Mouse (Mus musculus): ENCODE measurements around the gene Ror1. TPM values are rescaled to one million over a fixed set of nuclear protein-coding genes. Genes with fewer than 3 reads are reported as not detected.

Ror1 gene
- total RNA-seq, 2 experiments from 2014 or later: 6.1 to 7.0 TPM

DNA sequence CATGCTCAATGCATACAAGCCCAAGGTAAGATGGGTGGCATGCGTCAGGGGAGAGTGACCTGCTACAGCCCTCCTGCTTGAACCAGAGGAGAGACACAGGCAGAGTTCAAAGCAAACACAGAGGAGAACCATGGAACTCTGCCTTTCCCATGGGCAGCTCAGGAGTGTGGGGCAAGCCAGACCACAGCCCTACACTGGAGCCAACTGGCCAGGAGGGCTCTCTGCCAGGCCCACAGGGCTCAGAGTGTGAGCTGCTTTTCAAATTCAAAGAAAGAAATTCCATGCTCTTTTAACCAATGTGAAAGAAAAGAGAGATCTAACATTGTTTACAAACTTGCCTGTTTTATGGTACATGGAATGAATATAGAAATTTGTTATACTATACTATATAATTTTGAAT, 330.5 kb downstream of the Ror1 start:
- Histone ChIP-seq H3K27ac (no peak overlapping the region), H3K4me3 (no peak overlapping the region)
- no peak for TF ChIP-seq CTCF (conservative IDR thresholded peaks at IDR 0.05)
- no peak for DNase-seq (ENCODE audit: low spot score in 2 of 2)

DNA sequence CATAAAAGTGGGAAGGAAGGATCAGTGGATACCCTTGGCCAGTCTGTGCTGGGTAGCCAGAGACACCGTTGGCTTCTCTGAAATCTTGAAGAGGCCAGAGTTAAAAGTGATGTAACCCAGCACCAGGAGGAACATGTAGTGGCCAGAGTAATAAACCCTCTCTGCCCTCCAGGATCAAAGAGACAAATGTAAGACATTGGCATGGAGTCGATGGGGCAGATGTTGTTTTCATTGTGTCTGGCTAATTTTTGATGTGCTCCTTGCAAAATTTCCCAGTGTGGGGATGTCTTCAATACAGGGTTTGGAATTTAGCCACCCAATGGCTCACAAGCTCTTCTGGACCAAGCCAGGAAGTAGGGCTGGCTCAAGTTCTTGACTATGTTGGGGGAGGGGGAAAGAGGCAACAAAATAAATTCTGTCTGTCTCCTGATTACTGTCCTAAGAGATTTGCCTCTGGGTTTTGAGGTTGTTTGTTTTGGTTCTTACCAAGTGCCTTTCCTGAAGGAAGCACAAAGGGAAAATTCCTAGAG, 333.8 kb downstream of the Ror1 start:
- no peak overlapping the region for H3K27ac ChIP-seq
- H3K4me3 ChIP-seq: no peak overlapping the region
- no peak for DNase-seq (ENCODE audit: low spot score in 2 of 2)
- TF ChIP-seq CTCF (conservative IDR thresholded peaks at IDR 0.05): no peak

DNA sequence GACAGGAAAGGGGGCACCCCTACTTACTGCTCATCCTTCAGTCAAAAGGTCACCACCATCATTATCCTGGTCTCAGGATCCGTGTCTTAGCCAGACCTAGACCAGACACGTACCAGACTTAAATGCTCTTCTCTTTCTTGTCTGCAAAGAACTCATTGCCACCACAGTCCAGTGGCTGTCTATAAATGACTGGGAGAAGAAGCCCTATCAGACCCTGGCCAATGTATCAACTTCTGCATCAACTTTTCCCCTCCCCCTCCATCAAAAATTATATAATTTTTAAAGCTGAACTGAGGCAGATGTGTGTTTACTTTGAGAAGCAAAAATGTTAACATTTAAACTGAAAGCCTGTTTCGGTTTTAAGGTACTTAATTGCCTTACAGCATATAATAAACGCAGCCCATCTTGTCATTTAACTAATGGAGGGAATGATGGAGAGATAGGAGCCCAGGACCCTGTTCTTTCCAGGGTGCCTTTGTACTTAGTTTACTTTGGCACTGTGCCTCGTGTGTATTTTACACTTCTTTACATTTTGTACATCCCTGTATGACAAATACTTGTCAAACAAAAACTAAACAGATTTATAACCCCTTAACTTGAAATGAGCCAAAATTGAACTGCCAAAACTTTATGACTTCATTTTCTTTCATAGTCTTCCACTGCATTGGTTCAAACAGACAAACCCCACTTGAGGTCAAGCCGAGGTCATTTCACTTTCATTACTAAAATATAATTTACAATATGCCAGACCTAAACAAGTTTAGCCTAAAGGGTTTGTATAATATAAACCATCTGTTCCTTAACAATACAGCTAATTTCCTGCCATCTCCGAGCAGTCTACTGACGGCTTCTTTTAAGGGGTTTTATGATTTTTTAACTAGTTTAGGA, 339.9 kb downstream of the Ror1 start:
- TF ChIP-seq CTCF (conservative IDR thresholded peaks at IDR 0.05): no peak
- no peak for DNase-seq (ENCODE audit: low spot score in 2 of 2)
- H3K27ac ChIP-seq: no peak overlapping the region
- no peak overlapping the region for H3K4me3 ChIP-seq

DNA sequence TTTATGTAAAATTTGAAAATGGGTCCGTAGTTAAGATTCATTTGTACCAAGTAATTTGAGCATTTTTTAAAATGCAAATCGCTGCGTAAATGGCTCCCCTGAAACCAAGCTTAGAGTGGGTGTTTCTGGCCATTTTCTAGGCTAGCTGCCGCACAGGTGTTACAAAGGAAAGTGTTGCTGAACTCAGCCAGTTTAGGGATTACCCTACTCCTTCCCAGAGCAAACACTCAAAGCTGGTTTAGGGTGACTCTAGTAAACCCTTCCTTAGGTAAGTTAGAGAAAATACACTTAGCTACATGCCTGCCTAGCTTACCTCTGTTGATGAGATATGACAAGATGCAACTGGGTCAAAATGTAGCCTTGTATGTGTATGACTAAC, 340.6 kb downstream of the Ror1 start:
- no peak for TF ChIP-seq CTCF (conservative IDR thresholded peaks at IDR 0.05)
- DNase-seq (ENCODE audit: low spot score in 2 of 2): no peak
- Histone ChIP-seq H3K27ac (no peak overlapping the region), H3K4me3 (no peak overlapping the region)

DNA sequence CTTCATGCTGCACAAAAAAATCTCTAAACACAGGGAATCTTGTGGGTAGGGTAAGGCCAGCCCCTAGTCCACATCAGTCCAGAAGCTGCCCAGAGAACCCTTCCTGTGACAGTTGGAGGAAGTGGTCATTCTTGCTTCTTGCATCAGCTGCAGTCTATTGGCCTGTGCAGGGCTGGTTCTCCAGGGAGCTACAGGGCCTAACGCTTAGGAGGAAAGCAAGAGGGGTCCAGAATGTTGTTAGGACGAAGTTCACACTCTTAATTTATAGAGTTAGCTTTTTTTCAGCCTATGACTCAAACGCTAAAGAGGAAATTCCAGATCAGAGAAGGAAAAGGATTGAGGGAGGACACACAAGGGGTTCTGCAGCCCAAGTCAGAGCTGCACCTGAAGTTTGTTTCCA, 351.3 kb downstream of the Ror1 start:
- DNase-seq (ENCODE audit: low spot score in 2 of 2): no peak
- Histone ChIP-seq H3K4me3 (no peak overlapping the region), H3K27ac (no peak overlapping the region)
- TF ChIP-seq CTCF (conservative IDR thresholded peaks at IDR 0.05): no peak

DNA sequence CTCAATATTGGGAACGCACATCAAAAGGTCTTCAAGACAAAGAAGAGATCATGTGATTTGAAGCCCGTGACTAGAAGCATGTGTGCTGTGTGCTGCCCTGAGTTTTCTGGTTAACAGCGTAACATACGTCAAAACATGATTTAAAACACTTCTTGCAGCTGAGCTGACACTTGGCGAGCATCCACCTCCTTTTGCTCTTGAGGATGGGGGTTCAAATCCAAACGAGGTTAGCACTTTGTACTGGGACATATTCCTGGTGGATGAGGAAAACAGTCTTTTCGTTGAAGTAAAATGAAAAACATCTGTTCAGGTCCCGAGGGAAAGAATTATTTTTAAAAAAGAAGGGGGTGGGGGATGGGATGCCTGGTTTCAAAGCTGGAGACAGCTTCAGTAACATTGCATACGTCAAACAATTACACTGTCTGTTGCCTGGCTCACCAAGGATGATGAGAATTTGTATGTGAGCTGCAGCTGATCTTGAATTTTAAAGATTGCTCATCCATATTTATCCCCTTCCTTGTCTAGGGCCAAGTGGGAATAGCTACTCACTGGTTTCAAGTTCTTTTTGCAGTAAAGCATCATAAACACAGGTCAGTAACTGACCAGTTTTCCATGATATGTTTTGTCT, 367.0 kb downstream of the Ror1 start:
- no peak for TF ChIP-seq CTCF (conservative IDR thresholded peaks at IDR 0.05)
- H3K4me3 ChIP-seq: no peak overlapping the region

DNA sequence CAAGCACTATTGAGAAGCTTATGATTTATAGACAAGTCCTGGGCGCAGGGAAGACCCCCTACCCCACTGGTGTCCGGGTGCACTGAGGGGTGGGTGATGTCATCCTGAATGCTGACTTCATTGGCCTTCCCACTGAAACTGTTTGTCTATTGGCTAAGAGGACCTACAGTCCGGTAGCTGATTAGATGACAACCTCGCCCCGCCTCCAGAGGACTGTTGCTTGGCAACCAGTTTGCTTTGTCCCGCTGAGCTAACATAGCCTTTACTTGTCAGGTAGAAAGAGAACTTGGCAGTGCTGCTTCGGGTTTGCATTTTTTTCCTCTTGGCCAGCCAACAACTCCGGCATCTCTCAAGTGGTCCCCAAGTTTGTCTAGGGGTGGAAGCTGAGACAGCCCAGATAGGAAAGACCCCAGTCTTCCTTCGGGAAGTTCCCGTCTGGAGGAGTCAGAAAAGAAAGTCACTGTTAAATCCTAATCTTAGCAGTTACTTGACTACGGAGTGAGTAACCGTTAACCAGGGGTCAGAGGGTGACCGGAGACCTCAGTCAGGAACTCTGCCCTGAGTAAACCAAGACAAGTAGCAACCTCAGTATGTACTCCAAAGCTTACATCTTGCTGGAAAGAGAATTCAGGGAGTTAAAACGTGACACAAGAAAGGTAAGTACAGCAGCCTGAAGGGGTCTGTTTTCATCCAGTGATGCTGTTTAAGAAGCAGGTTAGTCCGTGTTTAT, 383.2 kb downstream of the Ror1 start, which contains the start of gene Ube2u:
Gene Ube2u (plus strand): TSS at position 258 of the 730 bp plus-strand sequence.
- H3K4me3 ChIP-seq: no peak within 1 kb of the TSS; the same call in 1 of the 2 replicates
- TF ChIP-seq CTCF (conservative IDR thresholded peaks at IDR 0.05): no peak

More for the DNA sequence above, 367.0 kb downstream of the Ror1 start:
- no peak overlapping the region for H3K27ac ChIP-seq
- DNase-seq (ENCODE audit: low spot score in 2 of 2): no peak

DNA sequence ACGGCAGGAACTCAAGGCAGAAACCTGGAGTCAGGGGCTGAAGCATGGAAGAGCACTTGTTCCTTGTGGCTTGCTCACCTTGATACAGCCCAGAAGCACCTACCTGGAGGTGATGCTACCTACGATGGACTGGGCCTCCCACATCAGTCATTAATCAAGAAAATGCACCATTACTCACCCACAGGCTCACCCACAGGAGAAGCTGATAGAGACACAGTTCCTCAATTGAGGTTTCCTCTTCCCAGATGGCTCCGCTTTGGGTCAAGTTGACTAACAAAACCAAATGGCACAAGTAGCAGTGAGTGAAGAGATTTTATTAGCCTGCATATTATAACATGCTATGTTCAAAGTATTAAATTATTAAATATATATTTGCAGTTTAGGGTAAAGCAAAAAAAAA, 392.9 kb downstream of the Ror1 start:
- DNase-seq (ENCODE audit: low spot score in 2 of 2): no peak
- TF ChIP-seq CTCF (conservative IDR thresholded peaks at IDR 0.05): no peak
- no peak overlapping the region for H3K4me3 ChIP-seq
- no peak overlapping the region for H3K27ac ChIP-seq

More for the DNA sequence above, 383.2 kb downstream of the Ror1 start, which contains the start of gene Ube2u:
- peak; percentile 15 to 22 for DNase-seq (ENCODE audit: low spot score in 2 of 2)
- H3K27ac ChIP-seq: no peak within 1 kb of the TSS

Other genes with a start within 250 kb of the Ror1 start
- gene Pgm1, start 166.4 kb upstream of the Ror1 start, total RNA-seq (2021): 10 to 100 TPM; 62.4 to 63.0 TPM
- 1 to 10 TPM; 5.1 to 6.4 TPM for gene Itgb3bp, start 166.0 kb upstream of the Ror1 start, total RNA-seq (2021)

Data from layer of hippocampus, adult 2 months (tissue).